Mouse (Mus musculus) spleen, adult 10 weeks (tissue): ENCODE data around the gene Tmbim6. TPM values are rescaled to one million over a fixed set of nuclear protein-coding genes. Genes with fewer than 3 reads are reported as not detected.

Experiments used
- polyA plus RNA-seq: library from polyadenylated mRNA; stranded (reverse); fragments of 350-450 nt; fragmentation: Illumina TruSeq; extraction: RNeasy Lipid Tissue Mini Kit (QIAGEN cat#74804); gene quantifications from one replicate; pipeline ENCODE4 v1.2.3, GENCODE M21; 2015; ENCODE audit warnings: low replicate concordance; ENCODE audit not compliant: insufficient read depth

The Tmbim6 gene
- 203 TPM for polyA plus RNA-seq

DNA sequence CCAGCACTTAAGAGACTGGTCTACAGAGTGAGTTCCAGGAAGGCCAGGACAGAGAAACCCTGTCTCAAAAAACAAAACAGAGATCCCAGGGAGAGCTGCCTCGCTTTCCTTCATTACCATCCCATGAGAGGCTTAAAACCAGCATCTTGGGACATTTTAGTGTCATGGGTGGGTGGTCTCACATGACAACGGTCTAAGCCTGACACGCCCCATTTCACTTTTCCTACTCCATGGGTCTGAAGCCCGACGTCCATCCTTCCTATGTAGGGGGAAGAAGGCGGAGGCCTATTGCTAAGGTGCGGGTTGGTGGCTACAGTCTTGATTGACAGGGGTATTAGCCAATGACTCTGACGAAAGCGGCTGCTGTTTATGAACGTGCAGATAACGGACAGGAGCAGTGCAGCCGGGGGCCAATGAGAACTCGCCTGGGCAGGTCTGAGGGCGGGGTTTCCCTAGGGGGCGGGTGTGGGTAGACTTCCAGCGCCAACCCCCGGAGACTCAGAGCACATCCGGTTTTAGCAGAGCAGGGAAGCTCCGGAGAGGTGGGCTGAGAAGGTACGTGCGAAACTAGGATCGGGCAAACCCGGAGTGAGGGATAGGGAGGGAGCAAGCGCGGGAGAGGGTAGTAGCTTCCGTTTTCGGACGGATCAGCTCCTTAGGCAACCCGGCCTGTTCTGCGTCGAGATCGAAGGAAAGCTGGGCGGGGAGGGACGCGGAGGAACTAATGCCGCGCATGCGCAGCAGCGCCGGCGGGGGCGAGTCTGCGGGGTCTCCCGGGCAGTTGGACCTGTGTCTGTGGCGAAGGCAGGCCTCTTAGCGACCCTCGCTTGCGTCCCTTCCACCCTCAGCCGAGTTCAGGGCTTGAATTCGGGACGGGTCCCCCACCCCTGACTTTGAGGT, at the start of gene Tmbim6:
Gene Tmbim6, plus strand, starts transcription at position 397 of the 900 bp plus-strand sequence.

GRCm38 (mm10) chr15:99370259-99370691, 22.4 kb upstream of the Tmbim6 start, which contains the start of gene Fmnl3:
Fmnl3 (minus strand) TSS chr15:99370482.

DNA sequence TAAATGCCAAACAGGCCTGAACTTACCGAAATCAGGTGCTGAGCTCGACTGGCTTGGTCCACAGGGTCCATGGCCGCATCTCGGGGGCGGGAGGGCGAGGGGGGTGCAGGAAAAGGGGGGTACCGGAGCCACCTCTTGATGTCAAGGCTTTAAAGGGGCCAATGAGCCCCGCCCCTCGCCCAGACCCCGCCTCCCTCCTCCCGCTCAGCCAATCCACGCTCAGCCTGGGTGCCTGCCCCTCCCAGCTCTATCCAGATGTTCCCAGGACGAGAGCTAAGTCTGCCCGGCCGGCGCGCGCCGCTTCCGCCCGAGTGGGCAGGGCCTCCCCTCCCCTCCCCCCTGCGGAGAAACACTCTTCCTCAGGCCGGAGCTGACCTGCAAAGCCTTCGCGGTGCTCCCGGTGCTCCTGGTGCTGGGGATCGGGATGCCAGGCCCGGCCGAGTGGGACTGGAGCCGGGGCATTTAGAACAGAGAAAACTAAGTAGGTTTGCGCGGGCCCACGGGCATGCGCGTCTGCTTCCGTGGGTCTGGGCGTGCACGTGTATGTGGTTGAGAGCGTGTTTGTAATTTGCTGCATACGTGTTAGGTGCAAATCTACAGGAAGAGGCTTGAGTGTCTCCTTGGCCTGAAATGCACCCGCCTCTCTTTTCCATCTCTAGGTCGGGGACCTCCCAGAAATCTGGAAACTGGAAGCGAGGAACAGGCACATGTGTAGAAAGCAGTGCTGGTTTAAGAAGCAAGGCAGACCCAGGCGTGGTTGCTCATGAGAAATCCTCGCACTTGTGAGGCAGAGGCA, 65.1 kb downstream of the Tmbim6 start, which contains the start of gene Nckap5l:
Gene Nckap5l, minus strand, starts transcription at position 143 of the 796 bp plus-strand sequence.

Other genes with a start within 250 kb of the Tmbim6 start
- gene Kcnh3, start 168.0 kb upstream of the Tmbim6 start, polyA plus RNA-seq, result 0.64 TPM
- 16.6 TPM for gene Mcrs1, start 140.9 kb upstream of the Tmbim6 start, polyA plus RNA-seq
- 11.7 TPM for gene Prpf40b, start 97.8 kb upstream of the Tmbim6 start, polyA plus RNA-seq
- gene Fam186b, start 97.0 kb upstream of the Tmbim6 start, polyA plus RNA-seq, result 0.11 TPM
- gene Fmnl3, start 22.4 kb upstream of the Tmbim6 start, polyA plus RNA-seq, result 32.1 TPM
- gene Nckap5l, start 64.9 kb downstream of the Tmbim6 start, polyA plus RNA-seq, result 1.4 TPM
- gene Bcdin3d, start 81.8 kb downstream of the Tmbim6 start, polyA plus RNA-seq, result 7.1 TPM
- gene Faim2, start 135.3 kb downstream of the Tmbim6 start, polyA plus RNA-seq, result not detected
- gene Aqp2, start 186.2 kb downstream of the Tmbim6 start, polyA plus RNA-seq, result not detected
- gene Aqp5, start 197.9 kb downstream of the Tmbim6 start, polyA plus RNA-seq, result not detected
- gene Aqp6, start 208.5 kb downstream of the Tmbim6 start, polyA plus RNA-seq, result not detected